Mouse (Mus musculus): ENCODE data around the gene St8sia1.

- TF ChIP-seq POLR2A (IDR thresholded peaks at IDR 0.05; ENCODE audit: low read depth, low read length) (no peak), CTCF (IDR thresholded peaks at IDR 0.05; ENCODE audit: extremely low read depth, insufficient read depth, insufficient read length, insufficient replicate concordance) (no peak)
Observed at GRCm38 (mm10) chr6:142792241-142792968, 171.8 kb downstream of the St8sia1 start.

Measured in spleen, adult 2 months (tissue).